Mouse (Mus musculus): ENCODE data around the gene D5Ertd579e. TPM values are rescaled to one million over a fixed set of nuclear protein-coding genes. Genes with fewer than 3 reads are reported as not detected.

D5Ertd579e gene
- total and polyA plus RNA-seq, 2 experiments = 12.7 to 31.5 TPM

DNA sequence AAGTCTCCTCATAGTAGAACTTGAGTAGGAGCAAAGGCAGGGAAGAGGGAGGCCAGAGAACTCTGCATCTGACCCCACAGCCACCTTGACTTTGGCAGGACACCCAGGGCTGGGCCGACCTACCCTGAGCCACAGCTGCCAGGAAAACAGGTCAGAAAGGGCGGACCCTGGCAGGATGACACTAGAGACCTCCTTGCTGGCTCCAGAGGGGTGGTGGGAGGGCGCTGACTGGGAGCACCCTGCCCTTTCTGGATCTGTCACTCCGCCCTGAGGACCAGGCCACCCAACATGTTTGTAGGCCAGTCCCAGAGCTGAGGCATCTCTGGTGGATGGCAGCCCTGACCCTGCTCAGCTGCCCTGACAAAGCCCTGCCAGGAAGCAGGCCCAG is 33.3 kb upstream of the D5Ertd579e start:
- peaks cover 27% of the 10 kb centered on the region for H3K4me1 ChIP-seq (ENCODE audit: control insufficient read depth, insufficient read depth, low read length)
- H3K9ac ChIP-seq (ENCODE audit: low read depth, low read length) = no peak overlapping the region
- no peaks in the 10 kb centered on the region for H3K79me2 ChIP-seq (ENCODE audit: control insufficient read depth, insufficient read depth, low read length)
- no peaks in the 10 kb centered on the region for H3K36me3 ChIP-seq (ENCODE audit: control insufficient read depth, insufficient read depth, low read length)
- WGBS = 27% methylated on average over 4 of the region's 4 CpGs
- no peaks in the 10 kb centered on the region for H3K27me3 ChIP-seq (ENCODE audit: control insufficient read depth, insufficient read depth, low read length)
- H3K4me3 ChIP-seq (ENCODE audit: insufficient read depth, low read depth, low read length) = no peak overlapping the region
- H3K27ac ChIP-seq (replicated peaks; ENCODE audit: insufficient read depth, low read depth, low read length) = peak overlapping the region; percentile 82
- peak; percentile 89 for DNase-seq (ENCODE audit: extremely low read depth, low read depth, low spot score)
- TF ChIP-seq CTCF (IDR thresholded peaks at IDR 0.05; ENCODE audit: low read depth, low read length) (no peak), POLR2A (IDR thresholded peaks at IDR 0.05; ENCODE audit: extremely low read depth, insufficient read depth, low read length) (no peak)

DNA sequence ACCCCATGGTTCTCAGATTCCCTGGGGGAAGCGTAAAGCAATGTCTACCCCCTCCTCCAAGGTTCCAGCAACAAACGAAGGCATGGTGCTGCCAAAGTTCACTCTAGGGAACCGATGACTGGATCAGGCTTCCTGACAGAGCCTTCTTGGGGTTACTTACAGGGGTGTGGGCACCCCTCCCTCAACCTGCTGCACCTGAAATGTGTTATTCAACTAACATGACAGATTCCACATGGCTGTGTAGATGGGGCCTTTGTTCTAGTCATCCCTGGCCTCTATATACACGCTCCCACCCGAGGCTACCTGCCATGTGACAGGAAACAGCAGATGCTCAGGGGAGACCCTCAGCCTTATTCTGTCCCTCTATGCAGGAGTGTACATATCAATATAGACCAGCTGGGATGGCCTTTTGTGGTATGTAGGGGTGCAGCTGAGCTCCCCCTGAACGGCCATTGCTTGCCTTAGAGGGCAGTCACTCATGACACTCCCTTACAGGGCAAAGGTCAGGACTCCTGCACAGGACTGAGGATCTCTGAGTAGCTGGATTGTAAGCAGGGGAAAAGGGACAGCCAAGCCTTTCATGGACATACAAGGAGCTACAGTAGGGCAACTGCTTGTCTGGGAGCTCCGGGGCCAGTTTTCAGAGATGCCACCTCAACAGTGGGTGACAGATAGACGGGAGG is 32.7 kb upstream of the D5Ertd579e start:
- TF ChIP-seq CTCF (IDR thresholded peaks at IDR 0.05; ENCODE audit: low read depth, low read length) = no peak
- TF ChIP-seq POLR2A (IDR thresholded peaks at IDR 0.05; ENCODE audit: extremely low read depth, insufficient read depth, low read length) = no peak
- Histone ChIP-seq H3K4me3 (ENCODE audit: insufficient read depth, low read depth, low read length) (no peak overlapping the region), H3K4me1 (ENCODE audit: control insufficient read depth, insufficient read depth, low read length) (peaks cover 27% of the 10 kb centered on the region), H3K79me2 (ENCODE audit: control insufficient read depth, insufficient read depth, low read length) (no peaks in the 10 kb centered on the region), H3K36me3 (ENCODE audit: control insufficient read depth, insufficient read depth, low read length) (no peaks in the 10 kb centered on the region), H3K9ac (ENCODE audit: low read depth, low read length) (no peak overlapping the region), H3K27ac (replicated peaks; ENCODE audit: insufficient read depth, low read depth, low read length) (peak overlapping the region; percentile 82), H3K27me3 (ENCODE audit: control insufficient read depth, insufficient read depth, low read length) (no peaks in the 10 kb centered on the region)
- WGBS = 58% methylated on average over 8 of the region's 8 CpGs
- DNase-seq (ENCODE audit: extremely low read depth, low read depth, low spot score) = no peak

DNA sequence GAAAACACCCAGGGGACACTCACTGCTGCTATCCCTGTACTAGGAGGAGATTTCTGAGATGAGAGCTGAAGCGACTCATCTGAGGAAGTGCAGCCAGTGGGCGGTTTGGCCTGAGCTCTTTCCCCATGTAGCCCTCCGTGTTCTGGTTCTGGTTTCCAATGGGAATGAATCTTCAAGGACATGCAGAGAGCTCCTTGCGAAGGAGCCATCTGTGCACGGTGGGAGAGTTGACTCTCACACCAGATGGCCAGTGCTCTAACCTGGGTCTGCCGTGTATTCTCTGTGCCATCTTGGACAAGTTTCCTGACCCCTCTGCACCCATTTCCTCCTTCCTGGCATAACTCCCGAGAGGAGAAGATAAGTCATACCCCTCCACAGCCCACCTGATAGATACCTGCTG is 32.0 kb upstream of the D5Ertd579e start:
- H3K36me3 ChIP-seq (ENCODE audit: control insufficient read depth, insufficient read depth, low read length) = no peaks in the 10 kb centered on the region
- TF ChIP-seq CTCF (IDR thresholded peaks at IDR 0.05; ENCODE audit: low read depth, low read length) (no peak), POLR2A (IDR thresholded peaks at IDR 0.05; ENCODE audit: extremely low read depth, insufficient read depth, low read length) (no peak)
- 82% methylated on average over 7 of the region's 7 CpGs for WGBS
- H3K79me2 ChIP-seq (ENCODE audit: control insufficient read depth, insufficient read depth, low read length) = no peaks in the 10 kb centered on the region
- no peak overlapping the region for H3K4me3 ChIP-seq (ENCODE audit: insufficient read depth, low read depth, low read length)
- no peak overlapping the region for H3K9ac ChIP-seq (ENCODE audit: low read depth, low read length)
- H3K27ac ChIP-seq (replicated peaks; ENCODE audit: insufficient read depth, low read depth, low read length) = peak overlapping the region; percentile 82
- peaks cover 29% of the 10 kb centered on the region for H3K4me1 ChIP-seq (ENCODE audit: control insufficient read depth, insufficient read depth, low read length)
- H3K27me3 ChIP-seq (ENCODE audit: control insufficient read depth, insufficient read depth, low read length) = no peaks in the 10 kb centered on the region
- DNase-seq (ENCODE audit: extremely low read depth, low read depth, low spot score) = no peak

DNA sequence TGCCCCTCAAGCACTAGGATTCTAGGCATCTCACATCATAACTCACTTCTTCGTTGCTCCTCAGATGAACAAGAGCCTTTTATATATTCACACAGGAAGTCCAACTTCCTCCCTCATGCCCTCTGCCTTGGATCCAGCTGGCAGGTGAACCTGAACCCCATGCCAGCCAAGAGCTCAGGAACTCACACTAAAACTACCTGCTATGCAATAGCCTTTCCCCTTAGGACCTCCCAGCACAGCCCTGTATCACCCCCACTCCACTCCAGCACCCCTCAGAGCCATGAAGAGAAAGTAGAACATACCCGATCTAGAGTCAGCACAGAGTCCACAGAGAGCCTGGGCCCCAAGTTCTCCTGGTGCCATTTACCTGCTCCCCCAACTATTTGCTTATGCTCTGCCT is 31.3 kb upstream of the D5Ertd579e start:
- Histone ChIP-seq H3K4me1 (ENCODE audit: control insufficient read depth, insufficient read depth, low read length) (peaks cover 29% of the 10 kb centered on the region), H3K9ac (ENCODE audit: low read depth, low read length) (no peak overlapping the region), H3K36me3 (ENCODE audit: control insufficient read depth, insufficient read depth, low read length) (no peaks in the 10 kb centered on the region), H3K27ac (replicated peaks; ENCODE audit: insufficient read depth, low read depth, low read length) (peak overlapping the region; percentile 77), H3K27me3 (ENCODE audit: control insufficient read depth, insufficient read depth, low read length) (no peaks in the 10 kb centered on the region), H3K79me2 (ENCODE audit: control insufficient read depth, insufficient read depth, low read length) (no peaks in the 10 kb centered on the region), H3K4me3 (ENCODE audit: insufficient read depth, low read depth, low read length) (no peak overlapping the region)
- WGBS = 17% methylated on average over 2 of the region's 2 CpGs
- no peak for TF ChIP-seq POLR2A (IDR thresholded peaks at IDR 0.05; ENCODE audit: extremely low read depth, insufficient read depth, low read length)
- TF ChIP-seq CTCF (IDR thresholded peaks at IDR 0.05; ENCODE audit: low read depth, low read length) = no peak
- DNase-seq (ENCODE audit: extremely low read depth, low read depth, low spot score) = peak; percentile 80

DNA sequence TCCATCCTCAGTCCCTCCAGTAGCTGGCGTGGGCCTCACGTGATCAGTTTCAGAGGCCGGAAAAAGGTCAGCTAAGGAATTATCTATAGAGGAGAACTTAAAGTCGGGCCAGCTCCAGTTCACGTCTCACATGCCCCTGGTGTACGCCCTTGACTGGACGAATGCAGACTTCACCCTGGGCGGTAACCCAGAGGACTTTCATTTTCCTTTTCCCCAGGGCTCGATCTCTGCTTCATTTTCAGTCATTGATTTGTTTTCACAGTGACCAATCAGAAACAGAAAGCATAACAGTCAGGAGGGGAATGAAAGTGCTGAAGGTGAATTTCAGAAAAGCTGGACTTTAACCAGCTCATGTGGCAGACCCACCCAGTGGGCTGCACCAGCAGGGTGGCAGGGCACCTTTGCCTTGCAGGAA is 30.6 kb upstream of the D5Ertd579e start:
- peak overlapping the region; percentile 46 for H3K4me3 ChIP-seq (ENCODE audit: insufficient read depth, low read depth, low read length)
- TF ChIP-seq POLR2A (IDR thresholded peaks at IDR 0.05; ENCODE audit: extremely low read depth, insufficient read depth, low read length) (no peak), CTCF (IDR thresholded peaks at IDR 0.05; ENCODE audit: low read depth, low read length) (no peak)
- WGBS = 7% methylated on average over 9 of the region's 9 CpGs
- peak overlapping the region; percentile 90 for H3K27ac ChIP-seq (replicated peaks; ENCODE audit: insufficient read depth, low read depth, low read length)
- H3K27me3 ChIP-seq (ENCODE audit: control insufficient read depth, insufficient read depth, low read length) = no peaks in the 10 kb centered on the region
- H3K9ac ChIP-seq (ENCODE audit: low read depth, low read length) = peak overlapping the region; percentile 60
- peak; percentile 98 for DNase-seq (ENCODE audit: extremely low read depth, low read depth, low spot score)
- H3K4me1 ChIP-seq (ENCODE audit: control insufficient read depth, insufficient read depth, low read length) = peaks cover 29% of the 10 kb centered on the region
- no peaks in the 10 kb centered on the region for H3K36me3 ChIP-seq (ENCODE audit: control insufficient read depth, insufficient read depth, low read length)
- H3K79me2 ChIP-seq (ENCODE audit: control insufficient read depth, insufficient read depth, low read length) = no peaks in the 10 kb centered on the region

DNA sequence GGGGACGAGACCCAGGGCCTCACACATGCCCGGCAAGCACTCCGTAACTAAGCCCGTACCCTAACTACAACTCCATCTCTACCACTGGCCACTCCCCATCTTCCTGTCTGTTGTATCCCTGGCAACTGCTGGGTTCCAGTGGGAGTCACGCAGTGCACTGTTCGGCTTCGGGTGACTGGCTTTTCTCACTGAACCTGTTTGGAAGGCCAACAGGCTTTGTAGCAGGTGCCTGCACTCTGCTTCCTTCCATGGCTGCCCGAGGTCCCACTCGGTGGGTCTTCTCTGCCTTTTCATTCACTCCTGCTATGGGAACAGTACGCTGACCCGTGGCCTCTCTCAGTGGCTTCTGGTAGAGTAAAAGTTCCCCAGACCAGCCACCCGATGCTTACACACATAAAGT is 30.0 kb upstream of the D5Ertd579e start:
- no peak for TF ChIP-seq CTCF (IDR thresholded peaks at IDR 0.05; ENCODE audit: low read depth, low read length)
- no peak for TF ChIP-seq POLR2A (IDR thresholded peaks at IDR 0.05; ENCODE audit: extremely low read depth, insufficient read depth, low read length)
- Histone ChIP-seq H3K79me2 (ENCODE audit: control insufficient read depth, insufficient read depth, low read length) (no peaks in the 10 kb centered on the region), H3K27me3 (ENCODE audit: control insufficient read depth, insufficient read depth, low read length) (no peaks in the 10 kb centered on the region), H3K27ac (replicated peaks; ENCODE audit: insufficient read depth, low read depth, low read length) (peak overlapping the region; percentile 90), H3K4me3 (ENCODE audit: insufficient read depth, low read depth, low read length) (peak overlapping the region; percentile 46), H3K4me1 (ENCODE audit: control insufficient read depth, insufficient read depth, low read length) (peaks cover 29% of the 10 kb centered on the region), H3K36me3 (ENCODE audit: control insufficient read depth, insufficient read depth, low read length) (no peaks in the 10 kb centered on the region), H3K9ac (ENCODE audit: low read depth, low read length) (peak overlapping the region; percentile 60)
- DNase-seq (ENCODE audit: extremely low read depth, low read depth, low spot score) = peak; percentile 68
- WGBS = 31% methylated on average over 12 of the region's 12 CpGs
